Mouse (Mus musculus) myocyte (in vitro differentiated cells): ENCODE results near the gene Rfx3.

Experiments
- CEBPB ChIP-seq: IDR thresholded peaks from 2 replicates; pipeline ENCODE4 v1.6.1; 2011; ENCODE audit warnings: mild to moderate bottlenecking, moderate library complexity; ENCODE audit not compliant: poor library complexity, insufficient read depth, severe bottlenecking
- E2F4 ChIP-seq: IDR thresholded peaks from one replicate; pipeline ENCODE4 v1.6.1; 2011; ENCODE audit warnings: mild to moderate bottlenecking, control low read depth, moderate library complexity; ENCODE audit not compliant: insufficient read depth
- MAX ChIP-seq: IDR thresholded peaks from one replicate; pipeline ENCODE4 v1.6.1; 2011; ENCODE audit warnings: low read depth, mild to moderate bottlenecking, control low read depth
- POLR2A ChIP-seq: IDR thresholded peaks from one replicate; pipeline ENCODE4 v1.6.1; 2011; ENCODE audit warnings: low read depth, mild to moderate bottlenecking, control low read depth, moderate library complexity; ENCODE audit not compliant: insufficient read length
- POLR2AphosphoS2 ChIP-seq: IDR thresholded peaks from one replicate; pipeline ENCODE4 v1.6.1; 2011; ENCODE audit warnings: low read depth, control low read depth; ENCODE audit not compliant: insufficient read length
- TCF12 ChIP-seq: IDR thresholded peaks from one replicate; pipeline ENCODE4 v1.6.1; 2011; ENCODE audit warnings: mild to moderate bottlenecking, control low read depth; ENCODE audit not compliant: poor library complexity, insufficient read depth, severe bottlenecking
- TCF3 ChIP-seq: IDR thresholded peaks from one replicate; pipeline ENCODE4 v1.6.1; 2011; ENCODE audit warnings: low read depth, control low read depth; ENCODE audit not compliant: insufficient read length
- USF1 ChIP-seq: IDR thresholded peaks from one replicate; pipeline ENCODE4 v1.6.1; 2011; ENCODE audit warnings: low read depth, mild to moderate bottlenecking, control low read depth, moderate library complexity

GRCm38 (mm10) chr19:27961271-27961670, 49.7 kb downstream of the Rfx3 start:
- TF ChIP-seq POLR2A: no peak
- TF ChIP-seq E2F4: no peak
- TF ChIP-seq TCF3: no peak
- no peak for TF ChIP-seq POLR2AphosphoS2
- no peak for TF ChIP-seq CEBPB
- no peak for TF ChIP-seq MAX
- no peak for TF ChIP-seq USF1
- TF ChIP-seq TCF12: no peak
